Mouse (Mus musculus) heart, adult 2 months (tissue): ENCODE measurements at regions not wholly inside any gene's neighbourhood (a gene's known extent, or its start where the extent isn't known, plus 50 kb on each side); places are given as distances from the start of the nearest gene placed in this dataset.

ENCODE experiments used
- DNase-seq, 2 experiments: peaks; one replicate each; pipeline ENCODE4 v3.0.0; 2021
- H3K27ac ChIP-seq: fragments of 200-600 bp; 2 replicates; pipeline ENCODE4 v1.8.1; 2022
- H3K27me3 ChIP-seq: fragments of 200-500 bp; 2 replicates; pipeline ENCODE4 v1.6.1; 2012; ENCODE audit warnings: mild to moderate bottlenecking, low read length, inconsistent platforms, mixed read lengths; ENCODE audit not compliant: control insufficient read depth, insufficient read depth
- H3K36me3 ChIP-seq: fragments of 200-500 bp; 2 replicates; pipeline ENCODE4 v1.6.1; 2012; ENCODE audit warnings: low read length, inconsistent platforms; ENCODE audit not compliant: control insufficient read depth, insufficient read depth
- H3K4me1 ChIP-seq: fragments of 200-500 bp; 2 replicates; pipeline ENCODE4 v1.6.1; 2011; ENCODE audit warnings: low read length; ENCODE audit not compliant: control insufficient read depth, insufficient read depth
- H3K4me3 ChIP-seq: fragments of 200-600 bp; 2 replicates; pipeline ENCODE4 v1.8.1; 2022
- H3K79me2 ChIP-seq: fragments of 200-500 bp; replicated peaks from 2 replicates; pipeline ENCODE4 v1.6.1; 2012; ENCODE audit warnings: mild to moderate bottlenecking, inconsistent platforms, low read length, moderate library complexity, mixed read lengths; ENCODE audit not compliant: control insufficient read depth, insufficient read depth
- H3K9ac ChIP-seq: fragments of 200-500 bp; 2 replicates; pipeline ENCODE4 v1.6.1; 2012; ENCODE audit warnings: low read depth, mild to moderate bottlenecking, control low read depth, inconsistent platforms, low read length, mixed read lengths
- CTCF ChIP-seq: fragments of 200-600 bp; IDR thresholded peaks from 2 replicates; pipeline ENCODE4 v1.8.1; 2022; ENCODE audit warnings: antibody characterized with exemption, mild to moderate bottlenecking, moderate library complexity
- EP300 ChIP-seq: fragments of 200-500 bp; IDR thresholded peaks from 2 replicates; pipeline ENCODE4 v1.6.1; 2011; ENCODE audit warnings: low read depth, low read length, control low read depth; ENCODE audit not compliant: insufficient read depth
- POLR2A ChIP-seq: fragments of 200-500 bp; IDR thresholded peaks from 2 replicates; pipeline ENCODE4 v1.6.1; 2011; ENCODE audit warnings: mild to moderate bottlenecking, low read depth, low read length, control low read depth; ENCODE audit not compliant: insufficient read depth
- WGBS: fragments of 180-500 bp; shearing (Covaris S2); methylation state at CpG from one replicate; pipeline ENCODE4 v1.1.7; 2018; 5-methylcytosine and 5-hydroxymethylcytosine counted together
- intact Hi-C: fragments of 180-260 bp; cut with DNase I; formaldehyde crosslinking; loops from one replicate; pipeline ENCODE4 v1.15.1; 2025

GRCm38 (mm10) chr2:116236731-116237130 lies 171.1 kb upstream of the Meis2 start:
- no peak for DNase-seq
- Histone ChIP-seq H3K27me3 (no peaks in the 10 kb centered on the region), H3K27ac (no peak overlapping the region), H3K4me3 (no peak overlapping the region), H3K4me1 (no peaks in the 10 kb centered on the region), H3K79me2 (no peaks in the 10 kb centered on the region), H3K9ac (no peak overlapping the region), H3K36me3 (no peaks in the 10 kb centered on the region)
- TF ChIP-seq POLR2A (no peak), EP300 (no peak), CTCF (no peak)
- intact Hi-C loops, result no loop called here

GRCm38 (mm10) chr2:116232793-116233192 lies 167.2 kb upstream of the Meis2 start:
- TF ChIP-seq CTCF (no peak), POLR2A (no peak), EP300 (no peak)
- Histone ChIP-seq H3K4me3 (no peak overlapping the region), H3K27ac (no peak overlapping the region), H3K9ac (no peak overlapping the region), H3K4me1 (no peaks in the 10 kb centered on the region), H3K36me3 (no peaks in the 10 kb centered on the region), H3K79me2 (no peaks in the 10 kb centered on the region), H3K27me3 (no peaks in the 10 kb centered on the region)
- DNase-seq, result no peak
- intact Hi-C loops, result no loop called here
- WGBS, result 66% methylated on average over 1 of the region's 1 CpGs

- Histone ChIP-seq H3K4me1 (no peaks in the 10 kb centered on the region), H3K4me3 (no peak overlapping the region), H3K9ac (no peak overlapping the region), H3K36me3 (no peaks in the 10 kb centered on the region), H3K79me2 (no peaks in the 10 kb centered on the region), H3K27ac (no peak overlapping the region), H3K27me3 (no peaks in the 10 kb centered on the region)
- DNase-seq, result peak in 1 of 2 experiments; percentile 23
- TF ChIP-seq EP300 (no peak), CTCF (peak; percentile 61)
- 69% methylated on average over 7 of the region's 7 CpGs for WGBS
- intact Hi-C loops, result no loop called here
These were observed 150.8 kb upstream of the Meis2 start for GRCm38 (mm10) chr2:116216418-116216817.

GRCm38 (mm10) chr2:116201248-116202223 lies 135.9 kb upstream of the Meis2 start:
- TF ChIP-seq POLR2A, result no peak
- TF ChIP-seq CTCF, result no peak
- no peak for TF ChIP-seq EP300
- WGBS, result 71% methylated on average over 14 of the region's 14 CpGs
- no peak for DNase-seq
- H3K36me3 ChIP-seq, result no peaks in the 10 kb centered on the region
- no peaks in the 10 kb centered on the region for H3K79me2 ChIP-seq
- intact Hi-C loops, result no loop called here
- H3K9ac ChIP-seq, result no peak overlapping the region
- no peaks in the 10 kb centered on the region for H3K27me3 ChIP-seq
- H3K27ac ChIP-seq, result no peak overlapping the region
- no peaks in the 10 kb centered on the region for H3K4me1 ChIP-seq
- no peak overlapping the region for H3K4me3 ChIP-seq

GRCm38 (mm10) chr2:116200795-116201194 lies 135.2 kb upstream of the Meis2 start:
- H3K4me1 ChIP-seq, result no peaks in the 10 kb centered on the region
- no peaks in the 10 kb centered on the region for H3K79me2 ChIP-seq
- 72% methylated on average over 5 of the region's 5 CpGs for WGBS
- no peaks in the 10 kb centered on the region for H3K36me3 ChIP-seq
- TF ChIP-seq EP300 (no peak), CTCF (no peak), POLR2A (no peak)
- H3K4me3 ChIP-seq, result no peak overlapping the region
- no peak overlapping the region for H3K9ac ChIP-seq
- no peak for DNase-seq
- intact Hi-C loops, result no loop called here
- H3K27me3 ChIP-seq, result no peaks in the 10 kb centered on the region
- H3K27ac ChIP-seq, result no peak overlapping the region

- 73% methylated on average over 11 of the region's 11 CpGs for WGBS
- no peak overlapping the region for H3K27ac ChIP-seq
- DNase-seq, result no peak
These were observed 116.2 kb upstream of the Meis2 start for GRCm38 (mm10) chr2:116181861-116182260.

More at GRCm38 (mm10) chr2:116181861-116182260, 116.2 kb upstream of the Meis2 start:
- Histone ChIP-seq H3K4me1 (no peaks in the 10 kb centered on the region), H3K79me2 (no peaks in the 10 kb centered on the region), H3K27me3 (no peaks in the 10 kb centered on the region), H3K4me3 (no peak overlapping the region), H3K36me3 (no peaks in the 10 kb centered on the region), H3K9ac (no peak overlapping the region)
- intact Hi-C loops, result no loop called here
- TF ChIP-seq EP300 (no peak), POLR2A (no peak), CTCF (no peak)
